Mouse (Mus musculus) embryo, embryonic 11 days (tissue): ENCODE results near the gene Runx1.

Experiments
- DNase-seq: peaks from one replicate; pipeline ENCODE4 v3.0.0-alpha.2; 2015

Gene Runx1

GRCm38 (mm10) chr16:92825908-92826650 is at the start of gene Runx1:
TSS of gene Runx1 (minus strand) at chr16:92826149.
- no peak for DNase-seq

GRCm38 (mm10) chr16:92874015-92874414 is 48.1 kb upstream of the Runx1 start:
- DNase-seq = no peak

- no peak for DNase-seq
Observed at GRCm38 (mm10) chr16:92871728-92872127, 45.8 kb upstream of the Runx1 start.

- DNase-seq = no peak
Observed at GRCm38 (mm10) chr16:92868550-92868949, 42.6 kb upstream of the Runx1 start.

GRCm38 (mm10) chr16:92867261-92867935 is 41.4 kb upstream of the Runx1 start:
- DNase-seq = no peak

GRCm38 (mm10) chr16:92865314-92865713 is 39.4 kb upstream of the Runx1 start:
- DNase-seq = no peak

- no peak for DNase-seq
Observed at GRCm38 (mm10) chr16:92864191-92864590, 38.2 kb upstream of the Runx1 start.

- DNase-seq = no peak
Observed at GRCm38 (mm10) chr16:92863179-92863578, 37.2 kb upstream of the Runx1 start.

GRCm38 (mm10) chr16:92862430-92862829 is 36.5 kb upstream of the Runx1 start:
- DNase-seq = no peak

- no peak for DNase-seq
Observed at GRCm38 (mm10) chr16:92861571-92861970, 35.6 kb upstream of the Runx1 start.

GRCm38 (mm10) chr16:92860649-92861048 is 34.7 kb upstream of the Runx1 start:
- DNase-seq = no peak

- no peak for DNase-seq
Observed at GRCm38 (mm10) chr16:92856779-92857178, 30.8 kb upstream of the Runx1 start.

GRCm38 (mm10) chr16:92852276-92852675 is 26.3 kb upstream of the Runx1 start:
- no peak for DNase-seq

GRCm38 (mm10) chr16:92850416-92850815 is 24.5 kb upstream of the Runx1 start:
- DNase-seq = no peak

- no peak for DNase-seq
Observed at GRCm38 (mm10) chr16:92847762-92848300, 21.9 kb upstream of the Runx1 start.

GRCm38 (mm10) chr16:92845244-92846225 is 19.6 kb upstream of the Runx1 start:
- DNase-seq = peak; percentile 61

GRCm38 (mm10) chr16:92838709-92839108 is 12.8 kb upstream of the Runx1 start:
- DNase-seq = no peak

- no peak for DNase-seq
Observed at GRCm38 (mm10) chr16:92831341-92831740, 5.4 kb upstream of the Runx1 start.

- no peak for DNase-seq
Observed at GRCm38 (mm10) chr16:92830479-92830878, 4.5 kb upstream of the Runx1 start.

GRCm38 (mm10) chr16:92828308-92828862 is 2.4 kb upstream of the Runx1 start:
- no peak for DNase-seq

GRCm38 (mm10) chr16:92827663-92828307 is 1.8 kb upstream of the Runx1 start:
- DNase-seq = peak; percentile 40

GRCm38 (mm10) chr16:92826683-92827082 is 734 bp upstream of the Runx1 start:
- DNase-seq = no peak
